Mouse (Mus musculus): ENCODE results near the gene Npcd. TPM values are rescaled to one million over a fixed set of nuclear protein-coding genes. Genes with fewer than 3 reads are reported as not detected.

The Npcd gene
- polyA plus RNA-seq, 1 experiment from 2014 or later: 0.26 TPM

DNA sequence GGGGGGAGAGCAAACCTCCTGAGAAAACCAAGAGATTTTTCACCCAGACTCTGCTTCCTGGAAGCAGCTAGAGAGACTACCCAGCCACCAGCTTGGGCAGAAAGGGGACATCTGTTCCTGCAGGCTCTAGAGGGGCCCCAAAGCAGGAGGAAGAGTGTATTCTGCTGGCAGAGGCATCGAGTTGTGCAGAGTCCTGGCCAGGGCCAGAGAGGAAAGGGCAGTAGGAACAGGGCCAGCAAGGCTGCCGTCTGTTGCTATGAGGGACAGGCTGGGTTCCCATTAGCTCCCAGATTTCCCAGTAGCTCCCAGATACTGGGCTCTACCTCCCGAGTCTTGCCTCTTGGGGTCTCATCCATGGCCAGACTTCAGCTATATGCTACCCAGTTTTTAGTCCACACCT lies 24.0 kb downstream of the Npcd start:
- Histone ChIP-seq H3K4me3 (ENCODE audit: low read depth, low read length) (no peak overlapping the region), H3K9ac (ENCODE audit: low read depth, low read length) (no peak overlapping the region), H3K4me2 (replicated peaks; ENCODE audit: low read depth, low read length) (no peak overlapping the region), H3K4me1 (replicated peaks; ENCODE audit: control insufficient read depth, insufficient read depth, low read length) (no peaks in the 10 kb centered on the region), H3K9me3 (ENCODE audit: control insufficient read depth, low read length) (no peaks in the 10 kb centered on the region), H3K27me3 (ENCODE audit: control insufficient read depth, insufficient read depth, low read length) (peaks cover 15% of the 10 kb centered on the region), H3K27ac (ENCODE audit: low read depth, low read length) (no peak overlapping the region), H3K36me3 (ENCODE audit: control insufficient read depth, insufficient read depth, low read length) (no peaks in the 10 kb centered on the region)
- WGBS: 69% methylated on average over 3 of the region's 3 CpGs
- ATAC-seq (ENCODE audit: low FRiP score) (no peak), DNase-seq (ENCODE audit: low spot score) (no peak)

DNA sequence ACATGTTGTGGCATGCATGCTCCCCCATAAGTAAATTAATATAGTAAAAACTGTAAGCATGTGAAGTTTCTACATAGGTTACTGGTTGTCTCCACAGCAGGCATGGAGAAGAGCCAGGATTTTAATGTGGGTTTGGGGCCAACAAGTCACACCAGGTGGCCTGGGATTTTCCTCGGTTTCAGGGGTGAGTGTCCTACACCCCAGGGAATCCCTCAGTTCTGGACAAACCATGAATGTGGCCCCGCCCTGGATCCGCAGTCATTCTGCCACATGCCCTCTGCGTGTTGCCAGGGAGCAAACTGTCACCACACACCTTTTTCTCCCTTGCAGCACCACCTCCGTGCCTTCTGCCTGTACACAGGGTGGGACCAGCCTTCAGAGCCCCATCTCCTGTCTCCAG lies 25.4 kb downstream of the Npcd start:
- DNase-seq (ENCODE audit: low spot score) (no peak), ATAC-seq (ENCODE audit: low FRiP score) (no peak)
- no peak overlapping the region for H3K27ac ChIP-seq (ENCODE audit: low read depth, low read length)
- H3K4me1 ChIP-seq (replicated peaks; ENCODE audit: control insufficient read depth, insufficient read depth, low read length): no peaks in the 10 kb centered on the region; the same call in 1 of the 2 replicates
- H3K36me3 ChIP-seq (ENCODE audit: control insufficient read depth, insufficient read depth, low read length): no peaks in the 10 kb centered on the region
- peaks cover 26% of the 10 kb centered on the region for H3K27me3 ChIP-seq (ENCODE audit: control insufficient read depth, insufficient read depth, low read length)
- H3K4me3 ChIP-seq (ENCODE audit: low read depth, low read length): no peak overlapping the region
- H3K9ac ChIP-seq (ENCODE audit: low read depth, low read length): no peak overlapping the region
- WGBS: 62% methylated on average over 5 of the region's 5 CpGs
- H3K9me3 ChIP-seq (ENCODE audit: control insufficient read depth, low read length): no peaks in the 10 kb centered on the region
- no peak overlapping the region for H3K4me2 ChIP-seq (replicated peaks; ENCODE audit: low read depth, low read length)

DNA sequence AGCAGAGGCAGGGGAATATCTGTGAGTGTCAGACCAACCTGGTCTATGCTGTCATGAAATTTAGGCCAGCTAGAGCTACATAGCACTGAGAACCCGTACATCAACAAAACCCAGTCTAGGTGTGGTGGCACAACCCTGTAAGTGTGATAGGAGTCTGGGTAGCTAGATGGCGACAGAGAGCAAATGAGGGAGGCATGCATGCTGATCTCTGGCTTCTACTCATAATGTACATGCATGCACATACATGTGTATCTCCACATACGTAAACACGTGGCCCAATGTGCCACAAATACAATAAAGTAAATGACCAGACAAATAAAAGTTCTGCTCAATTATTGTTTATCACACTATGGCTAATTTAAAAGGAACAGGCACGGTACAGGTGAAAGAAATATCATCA lies 25.9 kb downstream of the Npcd start:
- no peaks in the 10 kb centered on the region; the same call in 1 of the 2 replicates for H3K4me1 ChIP-seq (replicated peaks; ENCODE audit: control insufficient read depth, insufficient read depth, low read length)
- H3K4me2 ChIP-seq (replicated peaks; ENCODE audit: low read depth, low read length): no peak overlapping the region
- peaks cover 32% of the 10 kb centered on the region for H3K27me3 ChIP-seq (ENCODE audit: control insufficient read depth, insufficient read depth, low read length)
- H3K9me3 ChIP-seq (ENCODE audit: control insufficient read depth, low read length): no peaks in the 10 kb centered on the region
- no peak overlapping the region for H3K27ac ChIP-seq (ENCODE audit: low read depth, low read length)
- H3K4me3 ChIP-seq (ENCODE audit: low read depth, low read length): no peak overlapping the region
- 39% methylated on average over 5 of the region's 5 CpGs for WGBS
- ATAC-seq (ENCODE audit: low FRiP score): no peak
- no peaks in the 10 kb centered on the region for H3K36me3 ChIP-seq (ENCODE audit: control insufficient read depth, insufficient read depth, low read length)
- peak; percentile 68 for DNase-seq (ENCODE audit: low spot score)
- no peak overlapping the region for H3K9ac ChIP-seq (ENCODE audit: low read depth, low read length)

- Histone ChIP-seq H3K9me3 (ENCODE audit: control insufficient read depth, low read length) (no peaks in the 10 kb centered on the region), H3K4me2 (replicated peaks; ENCODE audit: low read depth, low read length) (no peak overlapping the region), H3K9ac (ENCODE audit: low read depth, low read length) (no peak overlapping the region), H3K27ac (ENCODE audit: low read depth, low read length) (no peak overlapping the region), H3K36me3 (ENCODE audit: control insufficient read depth, insufficient read depth, low read length) (no peaks in the 10 kb centered on the region), H3K27me3 (ENCODE audit: control insufficient read depth, insufficient read depth, low read length) (peaks cover 41% of the 10 kb centered on the region), H3K4me3 (ENCODE audit: low read depth, low read length) (no peak overlapping the region), H3K4me1 (replicated peaks; ENCODE audit: control insufficient read depth, insufficient read depth, low read length) (no peaks in the 10 kb centered on the region; the same call in 1 of the 2 replicates)
- ATAC-seq (ENCODE audit: low FRiP score): no peak
- 53% methylated on average over 1 of the region's 1 CpGs for WGBS
- DNase-seq (ENCODE audit: low spot score): no peak
These were observed 27.0 kb downstream of the Npcd start for GRCm38 (mm10) chr15:79807050-79807449.

- WGBS: 23% methylated on average over 8 of the region's 8 CpGs
- no peak for DNase-seq (ENCODE audit: low spot score)
- H3K4me1 ChIP-seq (replicated peaks; ENCODE audit: control insufficient read depth, insufficient read depth, low read length): peaks cover 2% of the 10 kb centered on the region; the same call in 1 of the 2 replicates
- no peaks in the 10 kb centered on the region for H3K36me3 ChIP-seq (ENCODE audit: control insufficient read depth, insufficient read depth, low read length)
- peak overlapping the region; percentile 68 for H3K9ac ChIP-seq (ENCODE audit: low read depth, low read length)
- no peaks in the 10 kb centered on the region for H3K9me3 ChIP-seq (ENCODE audit: control insufficient read depth, low read length)
- no peak for ATAC-seq (ENCODE audit: low FRiP score)
- H3K27ac ChIP-seq (ENCODE audit: low read depth, low read length): no peak overlapping the region
- H3K27me3 ChIP-seq (ENCODE audit: control insufficient read depth, insufficient read depth, low read length): peaks cover 46% of the 10 kb centered on the region
- H3K4me2 ChIP-seq (replicated peaks; ENCODE audit: low read depth, low read length): no peak overlapping the region; the same call in 1 of the 2 replicates
- peak overlapping the region; percentile 54 for H3K4me3 ChIP-seq (ENCODE audit: low read depth, low read length)
These were observed 28.8 kb downstream of the Npcd start for GRCm38 (mm10) chr15:79805246-79805645.

DNA sequence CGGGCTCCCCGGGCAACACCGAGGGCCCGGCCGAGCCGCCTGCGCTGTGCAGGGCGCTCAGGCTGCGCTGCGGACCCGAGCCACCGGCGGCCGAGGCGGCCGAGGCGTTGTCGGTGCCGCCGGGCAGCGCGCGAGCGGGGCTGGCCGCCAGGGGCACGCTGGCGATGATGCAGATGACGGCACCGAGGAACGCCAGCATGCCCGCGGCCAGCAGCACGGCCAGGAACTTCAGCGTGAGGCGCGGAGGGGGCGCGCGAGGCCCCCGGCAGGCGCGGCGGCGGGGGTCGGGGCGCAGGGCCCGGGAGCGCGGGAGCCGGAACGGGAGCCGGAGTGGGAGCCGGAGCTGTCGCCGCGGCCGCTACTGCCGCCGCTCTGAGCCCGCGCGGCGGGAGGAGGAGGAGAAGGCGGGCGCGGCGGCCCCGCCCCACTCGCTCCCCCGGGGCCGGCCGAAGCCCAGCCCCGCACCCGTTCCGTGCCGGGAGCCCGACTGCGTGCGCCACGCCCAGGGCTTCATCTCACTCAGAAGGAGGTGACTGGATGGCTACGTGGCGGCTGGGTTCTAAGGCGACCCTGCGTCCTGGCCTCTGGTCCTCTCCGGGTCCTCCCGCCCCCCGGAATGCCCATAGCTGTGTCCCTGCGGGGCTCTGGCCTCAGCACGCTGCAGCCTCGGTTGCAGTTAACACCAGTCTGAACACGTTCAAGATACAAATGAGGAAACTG lies 29.5 kb downstream of the Npcd start, which contains the start of gene Nptxr:
Gene Nptxr, minus strand, starts transcription at position 415 of the 720 bp plus-strand sequence.
- Histone ChIP-seq H3K27me3 (ENCODE audit: control insufficient read depth, insufficient read depth, low read length) (peaks cover 46% of the 10 kb centered on the region), H3K9ac (ENCODE audit: low read depth, low read length) (peak within 1 kb of the TSS; percentile 68), H3K4me3 (ENCODE audit: low read depth, low read length) (peak within 1 kb of the TSS; percentile 54), H3K36me3 (ENCODE audit: control insufficient read depth, insufficient read depth, low read length) (no peaks in the 10 kb centered on the region), H3K4me2 (replicated peaks; ENCODE audit: low read depth, low read length) (peak within 1 kb of the TSS; percentile 91), H3K9me3 (ENCODE audit: control insufficient read depth, low read length) (no peaks in the 10 kb centered on the region), H3K4me1 (replicated peaks; ENCODE audit: control insufficient read depth, insufficient read depth, low read length) (peaks cover 2% of the 10 kb centered on the region; the same call in 1 of the 2 replicates), H3K27ac (ENCODE audit: low read depth, low read length) (peak within 1 kb of the TSS; percentile 62)
- peak; percentile 75 for DNase-seq (ENCODE audit: low spot score)
- ATAC-seq (ENCODE audit: low FRiP score): peak; percentile 84
- under 1% methylated on average over 68 of the region's 91 CpGs for WGBS

- peak overlapping the region; percentile 62 for H3K27ac ChIP-seq (ENCODE audit: low read depth, low read length)
- H3K9me3 ChIP-seq (ENCODE audit: control insufficient read depth, low read length): no peaks in the 10 kb centered on the region
- ATAC-seq (ENCODE audit: low FRiP score) (peak; percentile 76), DNase-seq (ENCODE audit: low spot score) (no peak)
- WGBS: 5% methylated on average over 73 of the region's 81 CpGs
- H3K4me1 ChIP-seq (replicated peaks; ENCODE audit: control insufficient read depth, insufficient read depth, low read length): peaks cover 2% of the 10 kb centered on the region; the same call in 1 of the 2 replicates
- no peaks in the 10 kb centered on the region for H3K36me3 ChIP-seq (ENCODE audit: control insufficient read depth, insufficient read depth, low read length)
- peak overlapping the region; percentile 68; the same call in 1 of the 2 replicates for H3K9ac ChIP-seq (ENCODE audit: low read depth, low read length)
- H3K4me3 ChIP-seq (ENCODE audit: low read depth, low read length): peak overlapping the region; percentile 54
- peak overlapping the region; percentile 91 for H3K4me2 ChIP-seq (replicated peaks; ENCODE audit: low read depth, low read length)
- H3K27me3 ChIP-seq (ENCODE audit: control insufficient read depth, insufficient read depth, low read length): peaks cover 46% of the 10 kb centered on the region
These were observed 30.3 kb downstream of the Npcd start for GRCm38 (mm10) chr15:79803533-79804351.

DNA sequence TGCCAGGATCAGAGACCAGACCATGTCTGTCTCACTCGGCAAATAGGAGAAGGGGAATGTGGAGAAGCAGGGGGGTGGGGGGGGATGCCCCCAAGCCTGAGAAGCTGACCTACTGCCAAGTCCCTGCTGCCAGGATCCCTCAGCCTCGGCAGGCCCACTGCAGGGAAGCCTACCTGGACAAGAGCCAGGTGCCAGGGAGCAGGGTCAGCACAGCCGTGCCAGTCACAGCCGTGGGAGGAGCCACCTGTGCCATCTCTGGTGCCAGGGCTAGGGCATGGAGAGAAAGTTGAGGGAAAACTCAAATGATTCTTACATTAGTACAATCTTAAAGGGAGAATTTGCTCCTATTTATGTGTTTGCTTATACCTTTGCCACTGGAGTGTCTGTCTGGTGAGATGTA lies 31.7 kb downstream of the Npcd start:
- Histone ChIP-seq H3K36me3 (ENCODE audit: control insufficient read depth, insufficient read depth, low read length) (no peaks in the 10 kb centered on the region), H3K4me3 (ENCODE audit: low read depth, low read length) (no peak overlapping the region), H3K9ac (ENCODE audit: low read depth, low read length) (no peak overlapping the region), H3K4me2 (replicated peaks; ENCODE audit: low read depth, low read length) (no peak overlapping the region), H3K9me3 (ENCODE audit: control insufficient read depth, low read length) (no peaks in the 10 kb centered on the region), H3K27me3 (ENCODE audit: control insufficient read depth, insufficient read depth, low read length) (peaks cover 46% of the 10 kb centered on the region), H3K27ac (ENCODE audit: low read depth, low read length) (no peak overlapping the region), H3K4me1 (replicated peaks; ENCODE audit: control insufficient read depth, insufficient read depth, low read length) (peaks cover 2% of the 10 kb centered on the region; the same call in 1 of the 2 replicates)
- no peak for ATAC-seq (ENCODE audit: low FRiP score)
- no peak for DNase-seq (ENCODE audit: low spot score)
- WGBS: 76% methylated on average over 4 of the region's 4 CpGs
